Mouse (Mus musculus) heart, embryonic 15.5 days (tissue): ENCODE measurements around the gene Ttc38. TPM values are rescaled to one million over a fixed set of nuclear protein-coding genes. Genes with fewer than 3 reads are reported as not detected.

Source experiments
- ATAC-seq: fragments of 200-750 bp; cut with Nextera tagmentation; replicated peaks from 2 replicates; pipeline ENCODE4 v1.8.0; 2017; ENCODE audit warnings: low read depth, moderate TSS enrichment; ENCODE audit not compliant: insufficient number of reproducible peaks, insufficient read depth, low FRiP score
- H3K27ac ChIP-seq: fragments of 300-500 bp; sonication (generic); 2 replicates; pipeline ENCODE4 v1.5.1; 2015; ENCODE audit warnings: mild to moderate bottlenecking, inconsistent platforms
- H3K27me3 ChIP-seq: fragments of 300-500 bp; sonication (generic); 2 replicates; pipeline ENCODE4 v1.6.1; 2015; ENCODE audit warnings: inconsistent platforms
- H3K36me3 ChIP-seq: fragments of 300-500 bp; sonication (generic); 2 replicates; pipeline ENCODE4 v1.6.1; 2015; ENCODE audit warnings: mild to moderate bottlenecking, inconsistent platforms
- H3K4me1 ChIP-seq: fragments of 300-500 bp; sonication (generic); replicated peaks from 2 replicates; pipeline ENCODE4 v1.6.1; 2015; ENCODE audit warnings: inconsistent platforms
- H3K4me2 ChIP-seq: fragments of 300-500 bp; sonication (generic); 2 replicates; pipeline ENCODE4 v1.6.1; 2015; ENCODE audit warnings: inconsistent platforms, mild to moderate bottlenecking, moderate library complexity
- H3K4me3 ChIP-seq: fragments of 300-500 bp; sonication (generic); 2 replicates; pipeline ENCODE4 v1.5.1; 2015; ENCODE audit warnings: mild to moderate bottlenecking, inconsistent platforms
- H3K9ac ChIP-seq: fragments of 300-500 bp; sonication (generic); 2 replicates; pipeline ENCODE4 v1.6.1; 2015; ENCODE audit warnings: mild to moderate bottlenecking, inconsistent platforms
- H3K9me3 ChIP-seq: fragments of 300-500 bp; sonication (generic); replicated peaks from 2 replicates; pipeline ENCODE4 v1.6.1; 2016; ENCODE audit warnings: inconsistent platforms
- WGBS: fragments of 180-500 bp; shearing (Covaris S2); methylation state at CpG from one replicate; pipeline ENCODE4 v1.1.7; 2015; ENCODE audit warnings: mixed read lengths; 5-methylcytosine and 5-hydroxymethylcytosine counted together
- polyA plus RNA-seq: library from polyadenylated mRNA; unstranded; fragments of >200 nt; fragmentation: Nextera tagmentation; extraction: Ambion mirVana; gene quantifications from 2 replicates; pipeline ENCODE4 v1.2.1, GENCODE M21; 2015

The Ttc38 gene
- polyA plus RNA-seq, 1 experiment from 2014 or later, result 4.1 TPM

GRCm38 (mm10) chr15:85826676-85827075, 5.4 kb upstream of the Ttc38 start:
- 35% methylated on average over 5 of the region's 5 CpGs for WGBS
- no peak overlapping the region for H3K9ac ChIP-seq
- ATAC-seq, result no peak

GRCm38 (mm10) chr15:85828071-85828470, 4.0 kb upstream of the Ttc38 start:
- H3K36me3 ChIP-seq, result no peaks in the 10 kb centered on the region
- peaks cover 5% of the 10 kb centered on the region; the same call in 1 of the 2 replicates for H3K27me3 ChIP-seq
- no peak for ATAC-seq
- no peak overlapping the region for H3K9ac ChIP-seq
- H3K4me2 ChIP-seq, result no peak overlapping the region
- H3K27ac ChIP-seq, result no peak overlapping the region
- no peaks in the 10 kb centered on the region for H3K9me3 ChIP-seq
- 81% methylated on average over 4 of the region's 4 CpGs for WGBS
- no peak overlapping the region for H3K4me3 ChIP-seq
- peaks cover 15% of the 10 kb centered on the region for H3K4me1 ChIP-seq

More at GRCm38 (mm10) chr15:85826676-85827075, 5.4 kb upstream of the Ttc38 start:
- no peak overlapping the region for H3K27ac ChIP-seq
- no peak overlapping the region for H3K4me2 ChIP-seq
- H3K4me3 ChIP-seq, result no peak overlapping the region
- H3K36me3 ChIP-seq, result no peaks in the 10 kb centered on the region
- peaks cover 12% of the 10 kb centered on the region for H3K27me3 ChIP-seq
- H3K9me3 ChIP-seq, result no peaks in the 10 kb centered on the region
- H3K4me1 ChIP-seq, result peaks cover 9% of the 10 kb centered on the region

- WGBS, result 74% methylated on average over 5 of the region's 5 CpGs
- ATAC-seq, result no peak
Measured at GRCm38 (mm10) chr15:85829470-85829869, 2.6 kb upstream of the Ttc38 start.

GRCm38 (mm10) chr15:85832599-85832998, 493 bp downstream of the Ttc38 start:
- no peak for ATAC-seq
- H3K27ac ChIP-seq, result no peak overlapping the region
- 50% methylated on average over 8 of the region's 8 CpGs for WGBS

More at GRCm38 (mm10) chr15:85829470-85829869, 2.6 kb upstream of the Ttc38 start:
- H3K9ac ChIP-seq, result no peak overlapping the region
- no peaks in the 10 kb centered on the region for H3K36me3 ChIP-seq
- H3K4me2 ChIP-seq, result no peak overlapping the region
- no peak overlapping the region for H3K27ac ChIP-seq
- peaks cover 15% of the 10 kb centered on the region for H3K4me1 ChIP-seq
- H3K27me3 ChIP-seq, result peaks cover 2% of the 10 kb centered on the region; the same call in 1 of the 2 replicates
- no peak overlapping the region for H3K4me3 ChIP-seq
- H3K9me3 ChIP-seq, result no peaks in the 10 kb centered on the region

GRCm38 (mm10) chr15:85835335-85835734, 3.2 kb downstream of the Ttc38 start:
- Histone ChIP-seq H3K27ac (no peak overlapping the region), H3K9me3 (no peaks in the 10 kb centered on the region), H3K9ac (no peak overlapping the region), H3K4me2 (no peak overlapping the region), H3K4me1 (peaks cover 15% of the 10 kb centered on the region), H3K27me3 (no peaks in the 10 kb centered on the region), H3K36me3 (no peaks in the 10 kb centered on the region), H3K4me3 (no peak overlapping the region)
- ATAC-seq, result no peak
- WGBS, result 52% methylated on average over 3 of the region's 3 CpGs

More at GRCm38 (mm10) chr15:85832599-85832998, 493 bp downstream of the Ttc38 start:
- Histone ChIP-seq H3K9ac (peak overlapping the region; percentile 69), H3K4me2 (peak overlapping the region; percentile 87), H3K9me3 (no peaks in the 10 kb centered on the region), H3K4me1 (peaks cover 15% of the 10 kb centered on the region), H3K36me3 (no peaks in the 10 kb centered on the region), H3K27me3 (no peaks in the 10 kb centered on the region), H3K4me3 (peak overlapping the region; percentile 67)

- 81% methylated on average over 5 of the region's 5 CpGs for WGBS
- no peak for ATAC-seq
- Histone ChIP-seq H3K9ac (no peak overlapping the region), H3K27ac (no peak overlapping the region), H3K4me2 (no peak overlapping the region), H3K4me1 (peaks cover 9% of the 10 kb centered on the region), H3K4me3 (no peak overlapping the region), H3K36me3 (no peaks in the 10 kb centered on the region), H3K9me3 (no peaks in the 10 kb centered on the region), H3K27me3 (no peaks in the 10 kb centered on the region)
Measured at GRCm38 (mm10) chr15:85836887-85837286, 4.8 kb downstream of the Ttc38 start.

GRCm38 (mm10) chr15:85840983-85841382, 8.9 kb downstream of the Ttc38 start:
- H3K4me1 ChIP-seq, result no peaks in the 10 kb centered on the region
- H3K9ac ChIP-seq, result no peak overlapping the region
- H3K27me3 ChIP-seq, result no peaks in the 10 kb centered on the region
- no peaks in the 10 kb centered on the region for H3K36me3 ChIP-seq
- H3K4me2 ChIP-seq, result no peak overlapping the region
- WGBS, result 35% methylated on average over 6 of the region's 6 CpGs
- no peaks in the 10 kb centered on the region for H3K9me3 ChIP-seq
- no peak for ATAC-seq
- H3K4me3 ChIP-seq, result no peak overlapping the region
- no peak overlapping the region for H3K27ac ChIP-seq

GRCm38 (mm10) chr15:85841796-85842360, 9.8 kb downstream of the Ttc38 start:
- ATAC-seq, result no peak
- Histone ChIP-seq H3K4me2 (no peak overlapping the region), H3K4me1 (no peaks in the 10 kb centered on the region), H3K4me3 (no peak overlapping the region), H3K9ac (no peak overlapping the region), H3K36me3 (no peaks in the 10 kb centered on the region), H3K27me3 (no peaks in the 10 kb centered on the region), H3K27ac (no peak overlapping the region), H3K9me3 (no peaks in the 10 kb centered on the region)
- WGBS, result 72% methylated on average over 5 of the region's 5 CpGs

GRCm38 (mm10) chr15:85845071-85845470, 13.0 kb downstream of the Ttc38 start:
- H3K27ac ChIP-seq, result no peak overlapping the region
- no peak overlapping the region for H3K4me2 ChIP-seq
- H3K4me1 ChIP-seq, result no peaks in the 10 kb centered on the region
- H3K9me3 ChIP-seq, result no peaks in the 10 kb centered on the region
- H3K9ac ChIP-seq, result no peak overlapping the region
- H3K4me3 ChIP-seq, result no peak overlapping the region
- no peak for ATAC-seq
- no peaks in the 10 kb centered on the region for H3K36me3 ChIP-seq
- no peaks in the 10 kb centered on the region for H3K27me3 ChIP-seq

- Histone ChIP-seq H3K9me3 (no peaks in the 10 kb centered on the region), H3K27ac (no peak overlapping the region), H3K27me3 (no peaks in the 10 kb centered on the region), H3K36me3 (no peaks in the 10 kb centered on the region), H3K4me1 (no peaks in the 10 kb centered on the region), H3K4me3 (no peak overlapping the region), H3K4me2 (no peak overlapping the region), H3K9ac (no peak overlapping the region)
- 69% methylated on average over 12 of the region's 12 CpGs for WGBS
- ATAC-seq, result no peak
Measured at GRCm38 (mm10) chr15:85851656-85852392, 19.7 kb downstream of the Ttc38 start.

GRCm38 (mm10) chr15:85858980-85859489, 26.9 kb downstream of the Ttc38 start:
- 13% methylated on average over 15 of the region's 15 CpGs for WGBS
- ATAC-seq, result peak; percentile 38
- Histone ChIP-seq H3K27ac (peak overlapping the region; percentile 68), H3K4me1 (peaks cover 24% of the 10 kb centered on the region), H3K36me3 (peaks cover 21% of the 10 kb centered on the region; the same call in 1 of the 2 replicates), H3K27me3 (no peaks in the 10 kb centered on the region), H3K4me3 (peak overlapping the region; percentile 73), H3K9me3 (no peaks in the 10 kb centered on the region), H3K9ac (peak overlapping the region; percentile 72), H3K4me2 (peak overlapping the region; percentile 83)
